Mouse (Mus musculus) small intestine, adult 2 months (tissue): ENCODE measurements around the gene Creld2.

Source experiments
- CTCF ChIP-seq: fragments of 200-500 bp; IDR thresholded peaks from 2 replicates; pipeline ENCODE4 v1.5.1; 2012; ENCODE audit warnings: low read depth, mild to moderate bottlenecking, control low read depth, inconsistent platforms, low read length, moderate library complexity, mixed read lengths; ENCODE audit not compliant: insufficient replicate concordance, insufficient read length; ENCODE audit errors: extremely low read depth
- POLR2A ChIP-seq: fragments of 200-500 bp; IDR thresholded peaks from 2 replicates; pipeline ENCODE4 v1.6.1; 2012; ENCODE audit warnings: low read depth, mild to moderate bottlenecking, control low read depth, inconsistent platforms, low read length, moderate library complexity

GRCm38 (mm10) chr15:88865888-88866695 lies 46.6 kb downstream of the Creld2 start:
- TF ChIP-seq POLR2A (no peak), CTCF (no peak)
